Mouse (Mus musculus): ENCODE measurements around the gene Gm10306. TPM values are rescaled to one million over a fixed set of nuclear protein-coding genes. Genes with fewer than 3 reads are reported as not detected.
A peak's percentile ranks its signal among the peaks of the same experiment; 100 is the strongest.

Gene Gm10306
- total RNA-seq, 2 experiments from 2014 or later = not detected

- intact Hi-C loops (cut with DNase I) = loop anchor here (1.0 to 5.0 kb wide), 2 partner anchors 11 to 46 kb away; partner anchors contain the start of genes Caap1, Gm10306 and Ift74
- DNase-seq (ENCODE audit: low spot score in 2 of 2) = peak; percentile 96 to 98
Observed at GRCm38 (mm10) chr4:94603031-94603629, 46.8 kb downstream of the Gm10306 start, which contains the start of gene Plaa. Plaa (minus strand) TSS chr4:94603244.

- no peak for DNase-seq (ENCODE audit: low spot score in 2 of 2)
- intact Hi-C loops (cut with DNase I) = loop anchor here (5.0 kb wide), 1 partner anchor 47 kb away; the partner anchor contains the start of genes Caap1 and Gm10306
Observed at GRCm38 (mm10) chr4:94604452-94605019, 48.2 kb downstream of the Gm10306 start.

DNA sequence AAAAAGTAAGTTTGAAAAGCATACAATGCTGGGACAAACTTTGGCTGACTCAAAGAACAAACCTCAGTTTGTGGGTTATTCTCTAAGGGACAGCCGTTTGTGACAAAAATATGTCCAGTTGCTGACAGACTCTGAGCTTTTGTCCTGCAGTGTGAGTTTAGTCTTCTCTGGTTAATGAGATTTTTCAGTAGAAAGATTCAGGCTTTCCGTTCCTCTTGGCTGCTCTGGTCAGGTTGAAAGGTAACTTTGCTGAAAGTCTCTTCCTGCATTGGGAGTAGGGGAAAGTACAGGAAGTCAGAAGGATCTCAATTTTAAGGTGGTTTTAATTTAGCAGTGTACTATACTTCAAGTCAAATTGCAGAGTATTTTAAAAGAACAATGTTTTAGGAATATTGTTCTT, 49.2 kb downstream of the Gm10306 start:
- intact Hi-C loops (cut with DNase I) = no loop called here
- no peak for DNase-seq (ENCODE audit: low spot score in 2 of 2)

Other genes starting within 250 kb of the Gm10306 start
- 10 to 100 TPM; 11.3 to 12.1 TPM for gene Caap1, start 250 bp downstream of the Gm10306 start, total RNA-seq (2021)
- 10 to 100 TPM; 43.5 to 45.0 TPM for gene Plaa, start 46.7 kb downstream of the Gm10306 start, total RNA-seq (2021)
- gene Ift74, start 57.9 kb downstream of the Gm10306 start, total RNA-seq (2021) = 10 to 100 TPM; 22.4 to 26.6 TPM
- gene Lrrc19, start 93.6 kb downstream of the Gm10306 start, total RNA-seq (2021) = not detected
- 10 to 100 TPM in 1 of 2 experiments, 1 to 10 TPM in 1; 9.3 to 10.8 TPM for gene Tek, start 182.7 kb downstream of the Gm10306 start, total RNA-seq (2021)

All from left cerebral cortex, postnatal 25 days (tissue).